Mouse (Mus musculus): Measurements from ENCODE around the gene Ppm1h. TPM values are rescaled to one million over a fixed set of nuclear protein-coding genes. Genes with fewer than 3 reads are reported as not detected.

The Ppm1h gene
- total RNA-seq, 1 experiment from 2014 or later: 93.4 TPM

GRCm38 (mm10) chr10:122870848-122871494 is 192.4 kb downstream of the Ppm1h start:
- no peak for ATAC-seq (replicated peaks; ENCODE audit: insufficient number of reproducible peaks, low FRiP score, low TSS enrichment, poor library complexity, severe bottlenecking)

DNA sequence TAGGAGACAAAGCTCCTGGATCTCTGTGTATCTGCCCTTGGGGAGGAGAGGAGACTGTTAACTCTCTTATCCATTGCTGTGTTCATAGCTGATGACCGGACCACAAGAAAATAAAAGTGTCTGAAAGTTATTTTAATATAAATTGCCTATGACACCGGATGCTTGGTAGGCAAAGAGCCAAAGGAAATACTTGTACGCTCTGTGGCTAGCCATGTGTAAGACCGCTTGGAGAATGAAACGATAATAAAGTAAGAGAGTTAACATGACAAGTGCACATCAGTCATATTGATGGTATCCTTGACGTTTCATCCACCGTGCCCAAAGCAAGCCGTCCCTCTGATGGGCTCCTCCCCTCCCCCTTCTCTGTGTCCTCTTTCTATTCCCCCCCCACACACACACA is 194.2 kb downstream of the Ppm1h start:
- no peak for ATAC-seq (replicated peaks; ENCODE audit: insufficient number of reproducible peaks, low FRiP score, low TSS enrichment, poor library complexity, severe bottlenecking)

DNA sequence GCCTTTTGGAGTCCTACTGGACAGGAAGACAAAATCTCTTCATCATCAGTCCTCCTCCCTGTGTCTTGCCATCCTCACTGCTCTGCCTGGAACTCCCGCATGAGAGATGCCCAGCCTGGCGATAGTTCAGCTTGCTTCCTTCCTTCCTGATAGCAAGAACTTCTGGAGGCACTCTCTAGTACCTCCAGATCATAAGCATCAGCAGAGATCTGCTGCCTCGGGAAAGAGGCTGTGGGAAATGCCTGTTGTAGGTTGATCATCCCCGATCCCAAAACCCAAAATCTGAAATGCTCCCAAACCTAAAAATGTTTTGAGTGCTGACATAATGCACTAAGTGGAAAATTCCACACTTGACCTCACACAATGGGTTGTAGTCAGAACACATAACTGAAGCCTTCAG is 198.4 kb downstream of the Ppm1h start:
- no peak for ATAC-seq (replicated peaks; ENCODE audit: insufficient number of reproducible peaks, low FRiP score, low TSS enrichment, poor library complexity, severe bottlenecking)

DNA sequence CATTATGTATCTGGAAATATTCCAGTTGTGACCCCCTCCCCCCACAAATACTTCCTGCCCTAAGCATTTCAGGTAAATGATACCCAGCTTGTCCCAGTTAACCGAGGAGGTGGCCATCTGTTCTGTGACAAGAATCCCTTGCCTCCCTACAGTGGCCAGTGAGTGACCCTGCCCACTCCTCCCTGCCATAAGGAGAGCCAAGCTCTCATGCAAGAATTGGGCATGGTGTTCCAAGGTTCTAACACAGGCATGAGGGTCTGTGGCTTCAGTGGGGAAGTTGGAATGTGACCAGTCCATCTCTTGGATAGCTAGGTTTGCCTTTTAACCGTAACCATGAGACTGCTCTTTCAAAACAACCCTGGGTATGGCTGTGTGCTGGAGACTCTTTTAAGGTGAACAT is 198.9 kb downstream of the Ppm1h start:
- ATAC-seq (replicated peaks; ENCODE audit: insufficient number of reproducible peaks, low FRiP score, low TSS enrichment, poor library complexity, severe bottlenecking): 0 out of 2 replicates have a peak, but pooled peaks have one; percentile 6

GRCm38 (mm10) chr10:122881456-122881855 is 202.9 kb downstream of the Ppm1h start:
- ATAC-seq (replicated peaks; ENCODE audit: insufficient number of reproducible peaks, low FRiP score, low TSS enrichment, poor library complexity, severe bottlenecking): no peak

- ATAC-seq (replicated peaks; ENCODE audit: insufficient number of reproducible peaks, low FRiP score, low TSS enrichment, poor library complexity, severe bottlenecking): no peak
These were observed 204.1 kb downstream of the Ppm1h start for GRCm38 (mm10) chr10:122882614-122883013.

GRCm38 (mm10) chr10:122883823-122884743 is 205.5 kb downstream of the Ppm1h start:
- ATAC-seq (replicated peaks; ENCODE audit: insufficient number of reproducible peaks, low FRiP score, low TSS enrichment, poor library complexity, severe bottlenecking): no peak

GRCm38 (mm10) chr10:122885301-122885700 is 206.7 kb downstream of the Ppm1h start:
- ATAC-seq (replicated peaks; ENCODE audit: insufficient number of reproducible peaks, low FRiP score, low TSS enrichment, poor library complexity, severe bottlenecking): no peak

DNA sequence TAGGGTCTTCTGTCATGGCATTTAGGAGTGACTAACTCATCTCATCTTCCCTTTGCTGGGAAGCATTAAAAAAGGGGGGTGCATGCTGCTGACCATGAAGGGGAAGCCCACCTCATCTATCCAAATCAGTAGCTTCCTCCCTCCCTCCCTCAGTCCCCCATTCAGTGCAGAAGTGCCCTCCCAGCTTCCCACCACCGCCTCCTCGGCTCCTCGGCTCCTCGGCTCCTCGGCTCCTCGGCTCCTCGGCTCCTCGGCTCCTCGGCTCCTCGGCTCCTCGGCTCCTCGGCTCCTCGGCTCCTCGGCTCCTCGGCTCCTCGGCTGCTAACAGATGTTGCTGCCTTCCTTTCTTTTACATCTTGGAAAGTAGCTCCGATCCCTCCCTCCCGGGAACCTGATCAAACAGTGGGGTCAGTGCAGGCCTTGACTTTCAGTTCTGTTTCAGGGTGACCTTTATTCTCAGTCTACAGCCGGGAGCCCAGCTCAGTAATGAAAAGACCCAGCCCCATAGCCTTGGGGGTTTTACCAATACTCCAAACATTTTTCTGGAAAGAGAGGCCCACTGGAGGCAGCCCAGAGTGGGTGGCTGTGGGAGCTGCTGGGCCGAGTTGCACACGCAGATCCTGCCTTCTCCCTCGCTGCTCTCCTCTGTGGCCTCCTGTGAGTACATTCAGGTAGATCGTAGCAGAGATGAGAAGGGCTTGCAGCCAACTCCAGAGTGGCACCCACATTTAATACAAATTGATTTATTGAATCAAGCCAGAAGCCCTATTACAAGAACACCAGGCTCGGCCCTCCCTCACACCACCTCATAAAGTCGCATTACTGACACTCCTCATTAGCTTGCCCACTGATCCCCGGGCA is 207.7 kb downstream of the Ppm1h start:
- no peak for ATAC-seq (replicated peaks; ENCODE audit: insufficient number of reproducible peaks, low FRiP score, low TSS enrichment, poor library complexity, severe bottlenecking)

DNA sequence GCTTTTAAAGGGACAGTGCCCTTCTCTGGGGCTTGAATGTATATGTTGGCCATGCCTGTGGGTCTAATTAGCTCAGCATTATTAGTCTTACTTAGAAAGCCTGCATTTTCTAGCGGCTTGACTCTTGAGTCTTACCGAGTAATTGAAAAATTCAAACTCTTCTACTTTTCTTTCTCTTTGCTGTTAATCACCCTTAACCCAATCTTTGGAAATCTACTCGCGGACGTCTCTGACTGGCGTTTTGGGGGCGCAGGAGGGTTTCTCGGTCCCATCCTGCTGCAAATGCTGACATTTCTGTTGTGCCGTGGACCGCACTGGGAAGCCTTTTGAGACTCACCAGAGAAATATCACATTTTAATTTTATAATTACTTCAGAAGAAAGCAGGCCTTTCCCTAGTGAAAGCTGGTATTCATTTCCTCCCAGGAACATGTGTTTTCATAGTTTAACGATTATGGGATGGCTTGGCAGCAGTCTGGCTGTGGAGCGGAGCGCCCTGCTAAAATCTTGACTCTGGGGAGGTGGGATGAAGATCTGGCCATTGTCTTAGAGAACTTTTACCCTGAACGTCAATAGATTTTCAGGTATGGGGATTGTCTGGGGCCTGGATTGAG is 208.5 kb downstream of the Ppm1h start:
- no peak for ATAC-seq (replicated peaks; ENCODE audit: insufficient number of reproducible peaks, low FRiP score, low TSS enrichment, poor library complexity, severe bottlenecking)

DNA sequence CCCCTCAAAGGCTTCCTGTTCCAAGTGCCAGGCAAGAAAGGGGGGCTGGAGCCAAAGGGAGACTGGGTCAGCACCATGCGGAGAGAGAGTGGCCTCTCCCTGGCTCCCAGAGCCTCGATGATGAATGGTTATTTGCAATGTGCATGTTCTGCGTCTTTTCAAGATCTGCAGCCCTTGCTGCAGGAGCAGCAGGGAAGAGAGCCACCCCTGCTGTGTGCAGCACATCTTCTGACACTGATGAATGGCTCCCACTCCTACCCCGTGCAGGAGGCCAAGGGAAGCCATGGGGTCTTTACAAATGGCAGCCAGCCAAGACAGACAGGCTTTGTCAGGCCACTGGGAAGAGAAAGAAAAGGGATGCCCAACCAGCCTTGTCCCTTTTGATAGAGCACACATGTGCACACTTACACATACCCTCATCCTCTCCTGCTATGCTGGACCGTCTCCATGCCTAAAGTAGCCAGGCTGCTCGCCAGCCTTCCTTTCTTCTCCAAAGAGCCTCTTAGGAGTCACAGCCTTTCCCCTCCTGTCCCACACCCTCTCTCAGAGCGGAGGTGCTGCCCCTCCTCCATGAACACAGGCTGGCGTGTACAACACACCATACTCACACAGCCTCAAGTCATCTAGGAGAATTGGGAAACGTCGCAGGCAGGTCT is 209.1 kb downstream of the Ppm1h start:
- no peak for ATAC-seq (replicated peaks; ENCODE audit: insufficient number of reproducible peaks, low FRiP score, low TSS enrichment, poor library complexity, severe bottlenecking)

DNA sequence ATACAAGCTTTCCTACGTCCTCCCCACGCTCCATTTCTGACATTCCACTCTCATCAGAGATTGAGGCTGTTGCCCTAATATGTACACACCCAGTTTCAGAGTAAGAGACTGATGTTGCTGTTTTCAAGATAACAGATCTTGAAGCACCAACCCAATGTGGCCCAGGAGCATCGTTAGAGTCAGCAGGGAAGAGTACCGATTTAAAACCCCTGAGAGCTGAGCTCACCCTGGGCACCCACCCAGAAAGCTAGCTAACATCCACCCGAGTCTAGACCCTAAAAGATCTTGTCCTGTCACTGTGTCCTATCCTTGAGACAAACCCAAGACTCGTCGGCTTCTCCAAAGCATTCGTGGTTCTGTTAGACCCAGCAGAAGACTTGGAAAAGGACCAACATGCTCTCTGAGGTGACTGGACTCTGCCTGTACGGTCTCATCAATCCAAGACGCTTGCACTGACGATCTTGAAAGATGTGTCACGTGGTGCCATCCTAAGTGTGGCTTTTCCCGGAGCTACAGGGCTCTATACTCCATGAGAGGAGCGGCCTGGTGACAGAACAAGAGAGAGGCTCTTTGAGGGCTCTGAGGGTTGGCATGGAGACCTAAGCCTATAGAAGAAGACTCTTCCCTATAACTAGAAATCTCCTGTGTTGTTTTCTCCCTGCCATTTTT is 212.3 kb downstream of the Ppm1h start:
- ATAC-seq (replicated peaks; ENCODE audit: insufficient number of reproducible peaks, low FRiP score, low TSS enrichment, poor library complexity, severe bottlenecking): no peak

GRCm38 (mm10) chr10:122891461-122891860 is 212.9 kb downstream of the Ppm1h start:
- no peak for ATAC-seq (replicated peaks; ENCODE audit: insufficient number of reproducible peaks, low FRiP score, low TSS enrichment, poor library complexity, severe bottlenecking)

DNA sequence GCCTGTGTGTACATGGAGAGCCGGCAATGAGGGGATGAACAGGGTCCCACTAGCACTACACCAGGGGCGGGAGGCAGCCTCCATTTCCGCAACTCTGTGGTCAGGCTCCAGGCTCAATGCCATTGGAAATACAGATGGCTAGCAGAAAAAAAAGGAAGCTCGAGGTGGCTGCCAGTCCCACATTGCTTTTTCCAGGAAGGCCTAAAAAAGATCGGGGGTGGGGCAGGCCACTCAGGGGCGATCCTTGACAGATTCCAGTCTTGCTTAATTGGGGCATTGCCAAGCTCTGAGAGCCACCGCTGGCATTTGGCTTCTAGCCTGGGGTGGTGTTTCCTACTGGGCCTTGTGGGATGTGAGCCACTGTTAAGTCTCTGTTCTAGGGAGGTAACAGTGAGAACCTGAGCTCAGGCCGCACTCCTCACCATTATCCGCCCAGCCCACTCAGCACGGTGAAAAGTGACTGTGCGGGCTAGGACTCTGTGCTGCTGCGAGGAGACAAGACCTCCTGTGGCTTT is 216.1 kb downstream of the Ppm1h start:
- no peak for ATAC-seq (replicated peaks; ENCODE audit: insufficient number of reproducible peaks, low FRiP score, low TSS enrichment, poor library complexity, severe bottlenecking)

GRCm38 (mm10) chr10:122895121-122895770 is 216.7 kb downstream of the Ppm1h start:
- ATAC-seq (replicated peaks; ENCODE audit: insufficient number of reproducible peaks, low FRiP score, low TSS enrichment, poor library complexity, severe bottlenecking): 0 out of 2 replicates have a peak, but pooled peaks have one; percentile 41

DNA sequence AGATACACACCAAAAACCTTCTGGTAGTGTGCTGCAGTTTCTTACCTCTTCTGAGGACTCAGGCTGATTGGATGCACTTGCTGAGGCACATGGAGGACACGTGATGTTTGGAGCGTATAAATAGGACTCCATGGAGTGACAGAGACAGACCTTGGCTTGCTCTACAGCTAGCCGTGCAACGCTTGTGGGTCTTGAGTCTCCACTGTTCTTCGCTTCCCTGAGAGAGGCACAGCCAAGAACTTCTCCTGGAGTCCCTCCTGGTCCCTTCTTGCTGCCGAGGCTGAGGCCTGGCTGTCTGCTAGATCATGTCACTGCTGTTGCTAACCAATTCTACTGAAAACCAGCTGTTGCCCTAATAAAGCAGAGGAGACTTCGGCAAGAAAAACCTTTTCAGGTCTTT is 221.4 kb downstream of the Ppm1h start:
- no peak for ATAC-seq (replicated peaks; ENCODE audit: insufficient number of reproducible peaks, low FRiP score, low TSS enrichment, poor library complexity, severe bottlenecking)

GRCm38 (mm10) chr10:122900466-122900865 is 221.9 kb downstream of the Ppm1h start:
- no peak for ATAC-seq (replicated peaks; ENCODE audit: insufficient number of reproducible peaks, low FRiP score, low TSS enrichment, poor library complexity, severe bottlenecking)
